Mouse (Mus musculus) left cerebral cortex, postnatal 36 days (tissue): ENCODE measurements at regions not wholly inside any gene's neighbourhood (a gene's known extent, or its start where the extent isn't known, plus 50 kb on each side); places are given as distances from the start of the nearest gene placed in this dataset.
A peak's percentile ranks its signal among the peaks of the same experiment; 100 is the strongest.
"Not testable (repeated sequence)": the region's sequence is repeated elsewhere in the genome, so short reads cannot be mapped to it uniquely, and the experiment has no call there.

Source experiments
- DNase-seq, 2 experiments: peaks; one replicate each; pipeline ENCODE4 v3.0.0; 2021 to 2022; ENCODE audit warnings: low spot score in 2 of 2, mixed read lengths in 1 of 2
- intact Hi-C: fragments of 180-260 bp; cut with DNase I; formaldehyde crosslinking; loops from one replicate; pipeline ENCODE4 v1.15.1; 2025

DNA sequence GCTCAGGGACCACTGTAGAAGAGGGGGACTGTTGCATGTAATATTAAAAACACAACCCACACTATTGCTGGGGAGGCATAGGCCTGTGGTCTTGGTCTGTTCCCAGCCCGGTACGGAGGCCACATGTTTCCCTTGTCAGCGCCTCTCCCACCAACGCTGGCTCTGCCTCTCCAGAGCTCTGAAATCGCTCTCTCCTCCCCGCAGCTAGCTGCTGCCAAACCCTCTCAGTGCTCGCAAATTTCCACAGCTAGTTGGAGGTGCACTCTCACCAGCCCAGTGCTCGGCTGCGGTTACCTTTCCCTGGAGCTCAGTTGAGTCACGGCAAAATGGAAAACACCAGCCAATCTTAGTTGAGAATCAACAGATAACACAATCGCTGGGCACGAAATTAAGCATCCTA lies 402.9 kb downstream of the Ptpru start:
- DNase-seq: peak in 1 of 2 experiments; percentile 34
- intact Hi-C loops: no loop called here

DNA sequence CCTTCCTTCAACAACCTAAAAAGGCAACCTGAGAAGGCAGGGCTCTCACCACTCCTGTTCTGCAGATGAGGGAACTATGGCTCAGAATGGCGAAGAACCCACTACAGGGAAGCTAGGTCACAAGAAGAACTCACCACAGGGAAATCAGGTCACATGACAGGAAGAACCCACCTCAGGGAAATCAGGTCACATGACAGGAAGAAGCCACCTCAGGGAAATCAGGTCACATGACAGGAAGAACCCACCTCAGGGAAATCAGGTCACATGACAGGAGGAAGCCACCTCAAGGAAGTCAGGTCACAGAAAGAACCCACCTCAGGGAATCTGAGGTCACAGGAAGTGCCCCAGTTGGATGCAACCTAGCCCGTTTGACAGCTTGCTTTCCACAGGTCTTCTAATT lies 399.7 kb downstream of the Ptpru start:
- no peak for DNase-seq
- intact Hi-C loops: no loop called here

DNA sequence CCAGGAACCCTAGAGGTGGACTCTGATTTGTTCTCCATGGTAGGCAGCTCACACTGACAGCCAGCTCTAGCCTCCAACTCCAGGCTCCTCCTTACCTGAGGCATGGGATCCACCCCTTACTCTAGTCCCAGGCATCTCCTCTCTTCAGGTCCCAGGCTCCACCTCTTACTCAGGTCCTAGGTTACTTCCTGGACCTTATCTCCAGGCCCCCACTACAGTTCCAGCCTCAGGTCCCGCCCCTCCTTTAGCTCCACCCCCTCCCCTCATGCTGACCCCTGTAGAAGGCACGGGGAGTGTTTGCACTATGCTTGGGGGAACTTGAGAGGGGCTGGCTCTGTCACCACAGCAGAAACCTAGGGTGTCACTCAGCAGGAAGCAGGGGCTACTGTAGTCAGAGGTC lies 399.2 kb downstream of the Ptpru start:
- DNase-seq: no peak

DNA sequence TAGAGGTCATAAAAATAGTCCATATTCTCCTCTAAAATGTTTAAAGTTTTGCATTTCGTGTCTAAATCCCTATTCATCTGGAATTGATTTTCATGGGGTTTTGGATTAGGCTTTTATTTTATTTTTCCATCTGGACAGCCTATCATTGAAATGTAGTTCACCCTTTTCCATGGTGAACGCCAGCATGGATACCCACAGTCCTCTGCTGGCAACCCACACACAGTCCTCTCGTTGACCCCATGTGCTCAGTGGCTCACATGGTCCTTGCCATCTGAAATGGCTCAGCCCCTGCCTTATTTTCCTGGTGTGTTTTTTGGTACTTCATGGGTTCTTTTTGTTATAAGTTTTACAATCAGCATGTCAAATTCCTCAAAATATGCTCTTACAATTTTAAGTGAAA lies 397.2 kb downstream of the Ptpru start:
- intact Hi-C loops: no loop called here
- no peak for DNase-seq

More for the DNA sequence above, 399.2 kb downstream of the Ptpru start:
- intact Hi-C loops: no loop called here

DNA sequence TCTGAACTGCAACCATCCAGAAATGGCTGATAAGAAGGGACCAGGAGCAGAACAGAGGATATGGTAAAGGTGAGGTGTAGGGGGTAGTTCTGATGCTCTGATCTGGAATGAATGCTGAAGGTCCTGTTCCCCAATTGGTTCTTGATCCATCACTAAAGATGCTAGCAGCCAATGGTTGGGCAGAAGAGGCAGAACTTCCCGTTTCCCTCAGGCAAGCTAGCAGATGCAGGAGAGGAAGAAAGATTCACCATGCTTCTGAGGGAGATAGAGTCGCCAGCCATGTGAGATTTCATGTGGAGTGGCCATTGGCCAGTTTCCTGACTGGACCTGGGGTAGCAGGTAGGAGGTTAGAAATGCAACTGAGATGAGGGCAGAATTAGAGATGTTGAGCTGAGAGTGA lies 394.6 kb downstream of the Ptpru start:
- no peak for DNase-seq
- intact Hi-C loops: no loop called here

DNA sequence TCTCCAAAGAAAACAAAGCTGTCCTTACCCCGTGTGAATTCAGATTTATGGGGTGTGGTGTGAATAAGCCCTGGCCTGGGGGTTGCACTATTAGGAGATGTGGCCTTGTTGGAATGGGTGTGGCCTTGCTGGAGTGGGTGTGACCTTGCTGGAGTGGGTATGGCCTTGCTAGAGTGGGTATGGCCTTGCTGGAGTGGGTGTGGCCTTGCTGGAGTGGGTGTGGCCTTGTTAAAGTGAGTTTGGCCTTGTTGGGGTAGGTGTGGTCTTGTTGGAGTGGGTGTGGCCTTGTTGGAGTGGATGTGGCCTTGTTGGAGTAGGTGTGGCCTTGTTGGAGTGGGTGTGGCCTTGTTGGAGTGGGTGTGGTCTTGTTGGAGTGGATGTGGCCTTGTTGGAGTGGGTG lies 387.8 kb downstream of the Ptpru start:
- intact Hi-C loops, DNase-seq: not testable (repeated sequence)

DNA sequence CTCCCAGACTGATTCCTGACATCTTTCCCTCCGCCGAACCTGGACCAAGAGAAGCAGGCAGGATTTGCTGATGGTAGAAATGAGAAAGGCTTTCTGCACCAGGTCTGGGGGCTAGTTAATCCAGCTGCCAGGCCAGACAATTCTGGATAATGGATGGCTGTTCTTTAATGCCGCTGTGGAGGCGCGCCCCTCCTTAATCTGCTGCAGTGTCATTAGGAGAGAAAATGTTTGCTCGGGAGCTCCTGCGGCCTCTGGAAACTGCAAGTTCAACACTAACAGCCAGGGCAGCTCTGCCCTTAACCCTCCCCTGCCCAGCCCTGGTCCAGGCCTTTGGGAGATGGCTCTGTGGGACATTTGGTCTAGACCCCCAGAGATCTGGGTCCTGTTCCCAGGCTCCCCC lies 380.5 kb downstream of the Ptpru start:
- intact Hi-C loops: no loop called here
- DNase-seq: no peak

DNA sequence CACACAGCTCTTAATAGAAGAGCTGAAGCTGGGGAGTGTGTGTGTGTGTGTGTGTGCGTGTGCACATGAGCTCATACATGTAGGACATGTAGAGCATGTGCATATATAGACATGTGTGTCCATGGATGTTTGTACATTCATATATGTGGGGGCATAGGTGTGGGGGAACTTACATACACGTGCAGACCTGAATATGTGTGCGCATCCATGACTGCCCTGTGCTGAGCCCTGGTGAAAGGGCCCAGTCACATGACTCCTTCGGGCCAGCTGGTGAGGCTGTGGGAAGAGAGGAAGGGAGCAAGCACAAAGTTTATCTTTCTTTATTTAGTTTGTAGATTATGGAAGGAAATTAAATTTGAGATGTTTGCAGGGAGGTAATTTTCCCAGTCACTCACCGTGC lies 378.3 kb downstream of the Ptpru start:
- intact Hi-C loops: no loop called here
- DNase-seq: no peak

DNA sequence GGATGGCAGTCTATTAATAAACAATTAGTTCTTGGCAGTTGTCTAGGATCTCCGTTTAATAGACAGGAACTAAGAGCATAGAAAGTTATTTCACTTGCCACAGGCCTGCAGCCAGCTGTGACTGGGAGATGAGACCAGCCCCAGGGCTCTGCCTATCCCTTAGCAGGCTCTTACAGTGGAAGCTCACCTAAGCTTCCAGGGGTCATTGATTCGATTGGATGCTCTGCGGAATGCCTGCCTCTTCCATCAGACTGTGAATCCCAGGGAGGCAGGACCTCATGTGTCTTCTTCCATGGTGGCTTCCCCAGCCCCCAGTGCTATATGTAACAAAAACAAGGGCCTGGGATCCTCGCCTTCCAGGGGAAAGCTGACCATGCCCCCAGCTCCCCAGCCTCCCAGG lies 376.8 kb downstream of the Ptpru start:
- DNase-seq: no peak
- intact Hi-C loops: no loop called here

DNA sequence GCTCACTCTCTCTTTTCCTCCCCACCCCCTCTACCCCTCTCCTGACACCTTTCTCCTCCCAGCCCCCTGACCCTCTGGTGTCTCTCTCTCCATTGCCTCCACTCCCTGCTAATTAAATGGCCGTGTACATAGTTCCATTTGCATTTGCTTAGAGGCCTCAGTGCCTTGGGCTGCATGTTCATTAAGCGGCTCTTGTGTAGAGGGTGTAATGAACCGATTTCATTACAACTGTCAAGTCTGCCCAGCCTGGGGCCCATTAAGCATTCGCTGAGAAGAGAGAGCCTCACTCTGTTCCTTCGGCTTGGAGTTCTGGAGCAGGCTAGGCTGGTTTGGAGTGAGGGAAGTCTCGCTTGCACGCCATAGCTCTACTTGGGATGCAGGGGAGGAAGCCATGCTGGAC lies 376.4 kb downstream of the Ptpru start:
- intact Hi-C loops: no loop called here

DNA sequence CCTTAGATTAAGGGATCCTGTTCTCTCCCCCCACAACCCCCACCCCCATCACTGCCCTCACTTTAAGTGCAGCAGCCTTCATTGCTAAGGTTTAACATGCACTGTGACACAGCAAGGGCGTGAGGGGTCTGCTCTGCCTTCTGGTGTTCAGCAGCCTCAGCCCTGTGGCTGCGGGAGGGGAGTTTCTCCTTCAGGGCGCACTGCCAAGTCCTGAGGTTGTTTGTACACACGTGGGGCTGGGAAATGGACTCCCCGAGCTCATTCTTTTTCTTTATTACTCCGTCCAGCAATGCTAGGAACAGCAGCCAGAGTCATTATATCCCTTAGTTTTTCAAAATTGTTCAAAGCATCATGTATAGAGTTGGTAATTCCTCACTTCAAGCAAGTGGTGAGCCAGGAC lies 363.1 kb downstream of the Ptpru start:
- intact Hi-C loops: no loop called here
- no peak for DNase-seq

More for the DNA sequence above, 376.4 kb downstream of the Ptpru start:
- no peak for DNase-seq

DNA sequence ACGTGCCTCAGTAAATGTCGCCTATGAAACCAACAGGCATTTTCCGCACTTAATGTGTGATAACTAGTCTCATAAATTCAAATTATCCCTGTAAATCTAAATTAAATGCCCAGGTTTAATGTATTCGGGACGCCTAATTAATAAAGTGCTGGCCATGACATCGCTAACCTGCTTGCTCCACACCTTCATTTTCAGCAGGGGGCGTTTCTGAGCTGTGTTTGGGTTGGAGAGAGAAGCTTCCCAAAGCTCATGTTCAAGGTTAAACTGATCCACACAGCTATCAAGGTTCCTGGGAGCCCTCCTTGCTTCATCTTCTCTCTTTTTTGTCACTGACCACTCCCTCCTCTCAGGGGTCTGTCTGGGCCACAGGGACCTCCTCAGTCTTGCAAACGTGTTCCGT lies 359.2 kb downstream of the Ptpru start:
- intact Hi-C loops: no loop called here
- DNase-seq: no peak

DNA sequence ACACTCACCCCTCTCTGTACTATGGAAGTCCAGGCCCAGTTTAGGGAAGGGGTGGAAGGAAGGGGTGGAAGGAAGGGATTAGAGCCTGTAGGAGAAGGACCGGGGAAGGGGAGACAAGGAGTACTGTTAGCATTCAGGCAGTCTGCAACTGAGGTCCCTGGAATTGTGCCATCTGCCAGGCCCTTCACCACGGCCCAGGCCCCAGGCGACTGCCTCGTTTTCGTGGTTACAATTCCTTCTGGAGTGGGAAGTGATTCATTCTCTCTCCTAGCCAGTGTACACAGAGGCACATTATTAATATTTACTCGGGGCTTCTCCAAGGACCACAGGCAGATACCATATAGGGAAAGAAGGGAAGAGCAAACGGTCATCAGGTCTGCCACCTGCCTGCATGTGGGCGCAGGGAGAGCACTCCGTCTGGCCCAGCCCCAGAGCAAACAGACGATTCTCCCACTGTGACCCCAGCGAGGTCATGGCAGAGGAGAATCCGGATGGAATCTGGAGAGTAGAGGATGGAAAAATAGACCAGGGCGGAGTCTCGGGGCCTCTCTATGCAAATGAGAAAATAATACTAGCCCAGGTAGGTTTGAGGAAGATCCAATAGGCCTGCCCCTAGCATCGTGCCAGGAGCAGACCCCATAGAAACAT lies 354.0 kb downstream of the Ptpru start:
- intact Hi-C loops: loop anchor here (10.0 kb wide), 1 partner anchor 351 kb away; the partner anchor contains the start of gene Ptpru
- no peak for DNase-seq

DNA sequence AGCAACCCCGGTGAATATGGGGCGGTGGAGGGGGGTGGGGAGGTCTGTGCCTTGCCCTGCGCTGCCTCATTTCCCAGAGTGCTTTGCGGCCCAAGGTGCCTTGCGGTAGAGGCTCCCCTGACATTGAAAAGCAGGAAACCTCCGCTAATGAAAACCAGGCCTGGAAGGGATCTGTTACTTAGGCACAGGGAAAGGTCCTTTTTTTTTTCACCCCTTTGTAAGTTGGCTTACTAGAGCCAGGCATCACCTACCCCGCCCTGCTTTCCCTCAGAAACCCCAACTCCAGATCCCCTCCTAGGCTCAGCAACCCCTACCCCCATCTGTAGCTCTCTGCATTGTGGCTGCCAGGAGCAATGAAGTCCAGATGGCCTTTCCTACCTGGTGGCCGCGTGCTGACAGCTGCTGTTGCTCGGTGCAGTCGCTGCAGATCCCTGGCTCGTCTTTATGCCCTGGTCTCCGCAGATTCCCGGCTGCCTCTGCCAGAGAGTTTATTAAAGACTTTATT lies 353.4 kb downstream of the Ptpru start:
- DNase-seq: no peak
- intact Hi-C loops: loop anchor here (5.0 to 10.0 kb wide), 4 partner anchors 82 to 522 kb away; partner anchors contain the start of gene Ptpru

DNA sequence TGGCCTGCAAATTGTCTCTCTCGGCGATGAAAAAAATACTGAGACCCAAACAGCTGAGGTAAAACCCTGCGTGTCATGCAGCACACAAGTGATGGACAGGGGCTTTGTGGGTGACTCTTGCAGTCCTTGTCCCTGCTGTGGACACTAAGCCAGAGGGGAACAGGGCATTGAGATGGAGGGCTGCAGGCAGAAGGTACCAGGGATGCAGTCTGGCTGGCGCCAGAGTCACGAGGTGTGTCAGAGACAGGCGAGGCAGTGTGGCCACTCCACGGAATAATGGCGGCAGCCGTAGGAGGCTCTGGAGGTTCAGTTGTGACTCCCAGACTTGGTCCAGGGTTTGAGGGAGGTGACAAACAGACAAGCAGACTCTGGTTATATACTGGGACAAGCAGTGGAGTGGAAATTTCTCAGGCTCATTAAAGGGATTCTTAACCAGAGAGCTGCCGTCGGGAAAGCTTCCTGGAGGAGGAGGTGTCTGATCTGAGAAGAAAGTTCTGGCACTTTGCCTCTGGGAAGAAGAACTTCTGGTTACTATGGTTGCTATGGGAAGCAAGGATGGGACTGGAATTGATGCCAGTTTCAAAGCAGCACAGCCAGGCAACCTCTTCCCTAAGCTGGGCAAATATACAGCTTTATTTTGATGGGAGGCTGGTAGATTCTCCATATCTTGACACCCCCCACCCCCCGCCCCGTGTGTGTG lies 352.8 kb downstream of the Ptpru start:
- no peak for DNase-seq
- intact Hi-C loops: loop anchor here (5.0 to 10.0 kb wide), 4 partner anchors 83 to 523 kb away; partner anchors contain the start of gene Ptpru

DNA sequence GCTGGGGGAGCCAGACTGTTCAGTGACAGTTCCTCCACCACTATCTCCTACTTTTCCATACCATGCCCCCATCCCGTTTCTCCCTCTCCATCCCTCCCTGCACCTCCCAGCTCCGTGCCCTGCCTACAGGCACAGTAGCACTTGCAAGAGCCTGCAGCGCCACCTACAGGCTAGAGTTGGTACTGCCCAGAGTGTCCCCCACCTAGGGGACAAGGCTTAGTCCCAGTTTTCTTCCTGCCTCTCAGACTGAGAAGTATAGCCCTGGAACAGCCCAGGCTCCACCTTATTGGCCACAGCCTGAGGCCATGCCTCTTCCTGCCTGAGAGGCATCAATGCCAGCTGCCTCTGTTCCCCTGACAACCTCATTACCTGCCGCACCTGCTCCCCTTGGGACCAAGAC lies 351.3 kb downstream of the Ptpru start:
- intact Hi-C loops: loop anchor here (5.0 to 10.0 kb wide), 4 partner anchors 85 to 525 kb away; partner anchors contain the start of gene Ptpru
- peak; percentile 83 to 85 for DNase-seq

DNA sequence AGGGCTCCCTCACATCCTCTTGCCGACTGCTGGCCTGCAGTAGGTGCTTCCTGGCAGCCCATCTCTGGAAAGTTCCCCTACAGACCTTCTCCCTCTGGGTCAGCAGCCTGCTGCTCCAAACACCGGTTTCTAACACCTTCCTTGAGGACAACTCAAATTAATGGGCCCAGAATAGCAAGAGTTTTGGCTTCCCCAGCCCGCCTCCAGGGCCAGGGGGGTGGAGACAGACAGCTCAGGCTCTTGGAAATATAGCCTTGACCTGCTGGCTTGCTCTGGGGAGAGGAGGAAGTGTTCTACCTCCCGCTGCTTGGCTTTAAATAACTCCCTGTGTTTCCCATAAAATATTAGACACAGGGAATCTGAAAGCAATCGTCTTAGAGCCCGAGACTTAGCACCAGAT lies 349.8 kb downstream of the Ptpru start:
- DNase-seq: no peak
- intact Hi-C loops: loop anchor here (5.0 to 10.0 kb wide), 4 partner anchors 86 to 526 kb away; partner anchors contain the start of gene Ptpru

DNA sequence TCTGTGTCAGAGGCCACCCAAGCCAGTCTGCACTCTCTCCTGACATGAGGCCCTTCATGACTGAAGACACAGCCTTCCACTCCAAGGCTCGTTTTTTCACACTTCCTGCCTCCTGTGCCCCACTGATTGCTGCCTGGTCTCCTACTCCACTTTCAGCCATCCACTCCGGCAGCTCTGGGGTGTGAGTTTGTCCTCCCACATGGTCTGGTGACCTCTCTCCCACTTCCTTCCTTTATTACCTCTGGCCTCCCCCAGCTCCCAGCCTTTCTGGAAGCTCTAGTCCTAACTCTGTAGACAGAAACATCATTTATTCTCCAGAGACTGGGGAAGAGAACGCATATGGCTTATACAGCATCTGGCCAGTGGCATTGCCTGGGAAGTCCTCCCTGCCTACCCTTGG lies 349.0 kb downstream of the Ptpru start:
- DNase-seq: no peak
- intact Hi-C loops: loop anchor here (5.0 to 10.0 kb wide), 4 partner anchors 87 to 527 kb away; partner anchors contain the start of gene Ptpru

DNA sequence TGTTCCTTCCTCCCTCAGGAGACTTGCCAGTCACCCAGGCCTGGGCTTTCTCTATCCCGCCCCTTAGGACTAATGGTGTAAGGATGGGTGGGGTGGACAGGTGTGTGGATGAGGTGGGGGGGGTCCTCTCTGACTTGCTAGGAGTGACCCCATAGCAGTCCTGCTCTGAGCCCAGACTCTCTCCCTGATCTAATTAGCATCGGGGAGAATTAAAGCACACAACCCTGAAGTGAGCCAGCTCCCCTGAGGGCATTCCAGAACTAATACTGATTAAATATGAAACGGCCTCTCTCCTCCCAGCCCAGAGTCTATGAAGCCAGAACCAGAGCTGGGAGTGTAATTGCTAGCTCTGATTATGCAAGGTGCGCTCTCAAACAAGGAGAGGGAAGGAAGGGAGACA lies 346.1 kb downstream of the Ptpru start:
- DNase-seq: no peak
- intact Hi-C loops: no loop called here

DNA sequence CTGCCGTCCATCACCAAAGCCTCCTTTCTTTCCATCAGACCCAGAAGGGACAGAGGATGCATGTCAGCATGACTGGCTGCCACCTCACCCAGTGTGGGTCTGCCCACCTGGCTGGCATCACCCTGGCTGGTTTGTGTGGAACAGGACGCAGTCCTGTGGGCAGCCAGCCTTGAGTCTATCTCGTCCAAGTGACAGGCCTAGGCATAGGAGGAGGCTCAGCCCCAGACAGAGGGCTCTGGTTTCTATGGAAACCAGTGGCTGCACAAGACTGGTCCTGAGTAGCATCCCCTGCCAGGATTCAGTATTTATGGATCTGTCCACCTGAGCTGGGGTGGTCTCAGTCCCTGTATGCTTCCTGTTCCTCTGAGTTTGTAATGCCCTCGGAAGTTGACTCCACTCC lies 344.4 kb downstream of the Ptpru start:
- intact Hi-C loops: no loop called here

DNA sequence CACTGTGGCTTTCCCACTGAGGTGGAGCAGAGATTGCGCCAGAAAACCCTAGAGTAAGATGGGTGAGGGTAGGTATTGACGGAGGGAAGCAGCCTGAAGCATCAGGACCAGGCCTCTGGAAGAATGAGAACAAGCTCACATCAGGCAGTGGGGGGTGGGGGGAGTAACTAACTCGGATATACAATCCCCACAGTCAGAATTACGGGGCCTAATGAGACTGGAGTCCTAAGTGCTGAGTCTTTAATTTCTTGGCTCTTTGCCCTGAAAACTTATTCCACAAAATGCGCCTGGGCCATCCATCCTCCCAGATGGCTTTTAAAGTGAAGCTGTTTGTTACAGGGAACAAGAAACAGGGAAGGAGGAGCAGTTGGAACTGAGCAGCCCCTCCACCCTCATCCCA lies 341.2 kb downstream of the Ptpru start:
- intact Hi-C loops: no loop called here

More for the DNA sequence above, 344.4 kb downstream of the Ptpru start:
- no peak for DNase-seq

More for the DNA sequence above, 341.2 kb downstream of the Ptpru start:
- DNase-seq: no peak
